Mouse (Mus musculus) kidney, postnatal 14 days (tissue): ENCODE data around the gene Sacm1l.
A peak's percentile ranks its signal among the peaks of the same experiment; 100 is the strongest.

Source experiments
- DNase-seq: peaks from one replicate; pipeline ENCODE4 v3.0.0; 2022; ENCODE audit warnings: mixed read lengths

Gene Sacm1l

DNA sequence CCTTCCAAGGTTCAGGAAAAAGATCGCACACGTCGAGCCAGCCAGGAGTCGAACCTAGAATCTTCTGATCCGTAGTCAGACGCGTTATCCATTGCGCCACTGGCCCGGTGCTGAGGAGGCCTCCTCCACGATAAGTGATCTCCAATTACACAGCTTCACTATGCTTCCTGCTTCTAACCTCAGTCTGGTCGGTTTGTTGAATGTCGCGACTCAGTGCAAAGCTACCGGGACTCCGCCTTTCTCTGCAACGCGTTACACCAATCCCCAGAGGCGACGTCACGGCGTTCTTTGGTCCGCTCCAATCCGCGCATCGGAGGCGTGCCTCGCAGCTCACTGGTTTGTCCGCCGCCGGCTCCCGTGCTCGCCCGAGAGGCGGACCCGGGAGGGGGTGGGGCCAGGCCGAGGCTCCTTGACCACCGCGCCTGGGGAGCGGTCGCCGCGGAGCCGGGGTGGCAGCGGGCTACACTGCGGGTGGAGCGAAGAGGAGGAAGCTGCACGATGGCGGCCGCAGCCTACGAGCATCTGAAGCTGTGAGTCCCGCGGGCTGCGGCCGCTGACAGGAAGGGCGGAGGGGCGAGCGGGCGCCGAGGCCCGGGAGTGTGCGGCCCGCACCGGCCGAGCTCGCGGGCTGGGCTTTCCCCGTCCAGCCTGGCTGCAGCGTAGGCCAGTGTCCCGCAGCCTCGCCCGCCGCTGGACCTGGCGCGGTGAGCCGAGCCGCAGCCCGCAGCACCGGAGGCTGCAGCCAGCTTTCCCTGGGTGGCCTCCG lies at the start of gene Sacm1l:
TSS of gene Sacm1l (plus strand) at position 368 of the 766 bp plus-strand sequence.
- DNase-seq = peak; percentile 100

DNA sequence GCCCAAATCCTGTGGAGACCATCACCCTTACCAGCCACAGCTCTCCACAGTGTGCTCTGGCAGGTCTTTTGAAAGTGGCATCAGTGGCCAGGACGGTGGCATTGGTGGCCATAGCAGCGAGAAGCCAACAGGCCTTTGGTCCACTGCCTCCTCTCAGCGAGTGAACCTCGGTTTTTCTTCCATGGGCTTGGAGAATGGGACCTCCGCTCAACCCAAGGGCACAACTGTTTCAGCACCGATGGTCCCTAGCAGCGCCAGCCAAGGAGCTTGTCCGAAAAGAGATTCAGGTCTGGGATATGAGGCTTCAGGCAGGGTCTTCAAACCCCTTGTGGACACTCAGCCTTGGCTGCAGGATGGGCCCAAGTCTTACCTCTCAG lies 49.7 kb upstream of the Sacm1l start:
- DNase-seq = no peak

- peak; percentile 15 for DNase-seq
Measured at GRCm38 (mm10) chr9:123480253-123480921, 49.2 kb upstream of the Sacm1l start.

DNA sequence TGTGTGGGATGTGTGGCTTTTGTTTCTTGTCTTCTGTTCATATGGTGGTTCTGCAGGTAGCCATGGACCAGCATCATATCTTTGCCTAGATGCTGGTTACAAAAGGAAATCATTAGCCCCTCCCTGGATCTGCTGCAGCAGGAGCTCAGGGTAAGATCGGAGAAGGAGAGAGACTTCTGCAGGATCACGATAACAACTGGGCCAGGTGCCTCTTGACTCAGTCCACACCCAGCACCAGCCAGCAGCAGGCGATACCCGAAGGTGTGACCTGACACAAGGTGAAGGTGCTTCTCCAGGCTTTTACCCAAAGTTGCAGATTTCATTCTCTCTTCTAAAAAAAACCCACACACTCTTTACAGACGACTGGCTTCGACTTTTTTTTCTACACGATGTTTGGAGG lies 48.4 kb upstream of the Sacm1l start:
- DNase-seq = no peak

DNA sequence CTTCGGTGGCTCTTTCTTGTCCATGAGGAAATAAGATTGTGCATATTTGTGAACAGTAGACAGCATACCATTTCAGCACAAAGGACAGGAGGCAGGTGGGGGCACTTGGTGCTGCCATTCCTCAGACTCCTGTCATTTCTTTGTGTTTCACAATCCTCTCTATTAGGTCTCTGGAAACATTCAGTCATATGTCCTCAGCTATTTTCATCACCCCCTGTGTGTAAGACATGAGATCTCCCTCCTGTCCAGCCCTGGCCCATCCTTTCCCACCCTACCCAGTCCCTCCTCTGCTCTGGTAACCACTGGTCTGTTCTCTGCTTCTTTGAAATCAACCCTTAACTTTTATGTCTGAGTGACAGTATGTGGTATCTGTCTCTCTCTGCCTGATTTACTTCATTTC lies 46.0 kb upstream of the Sacm1l start:
- no peak for DNase-seq

GRCm38 (mm10) chr9:123484830-123485229 lies 44.7 kb upstream of the Sacm1l start:
- no peak for DNase-seq

DNA sequence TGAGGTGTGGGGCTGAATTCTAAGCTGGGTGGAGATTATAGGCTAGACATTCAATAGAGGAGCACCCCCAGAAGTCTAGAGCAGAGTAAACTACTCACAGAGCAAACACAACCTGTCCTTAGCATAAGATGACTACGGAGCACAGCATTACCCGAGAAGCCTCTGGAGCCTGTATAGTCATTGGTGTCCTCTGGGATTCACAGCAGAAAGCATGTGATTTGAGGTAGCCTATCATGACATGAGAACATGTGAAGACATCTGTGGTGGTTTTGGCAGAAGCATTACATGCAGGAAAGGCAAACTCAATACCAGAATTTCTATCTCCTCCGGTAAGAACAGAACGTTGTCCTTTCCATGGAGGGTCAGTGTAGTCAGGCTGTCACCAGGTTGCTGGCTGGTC lies 44.0 kb upstream of the Sacm1l start:
- DNase-seq = no peak

- DNase-seq = no peak
Measured at GRCm38 (mm10) chr9:123486635-123487034, 42.9 kb upstream of the Sacm1l start.

GRCm38 (mm10) chr9:123489073-123489472 lies 40.5 kb upstream of the Sacm1l start:
- no peak for DNase-seq

GRCm38 (mm10) chr9:123489727-123490343 lies 39.7 kb upstream of the Sacm1l start:
- no peak for DNase-seq

GRCm38 (mm10) chr9:123490930-123491329 lies 38.6 kb upstream of the Sacm1l start:
- peak; percentile 20 for DNase-seq

DNA sequence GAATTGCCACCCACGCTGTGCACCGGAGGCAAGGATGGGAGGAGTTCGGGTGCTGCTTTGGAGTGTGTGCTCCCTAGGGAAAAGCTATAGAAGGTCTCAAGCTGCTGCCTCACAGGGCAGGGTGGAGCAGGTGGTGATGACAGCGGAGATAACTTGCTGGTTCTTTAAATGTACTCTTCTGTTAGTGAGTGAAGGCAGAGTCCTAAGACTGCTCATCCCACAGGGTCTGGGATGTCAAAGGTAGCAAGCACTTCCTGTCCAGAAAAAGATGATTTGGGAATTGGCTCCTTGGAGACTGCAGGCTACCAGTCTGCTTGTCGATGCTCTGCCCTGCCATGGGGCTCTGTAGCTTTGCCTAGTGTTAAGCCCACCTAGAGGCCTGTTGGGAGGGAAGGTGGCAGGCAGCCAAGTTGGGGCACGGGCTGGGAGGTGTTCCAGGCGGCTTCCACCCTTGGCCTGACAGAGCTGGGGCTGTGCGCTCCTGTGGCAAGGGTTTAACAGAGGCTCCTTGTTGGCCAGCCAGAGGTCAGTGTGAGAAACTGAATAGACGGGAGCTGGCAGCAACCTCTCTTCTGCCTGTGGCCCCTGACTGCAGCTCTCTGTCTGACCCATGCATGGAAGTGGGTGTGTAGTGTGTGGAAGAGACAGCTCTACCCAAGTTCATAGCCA lies 37.5 kb upstream of the Sacm1l start:
- DNase-seq = peak; percentile 68

DNA sequence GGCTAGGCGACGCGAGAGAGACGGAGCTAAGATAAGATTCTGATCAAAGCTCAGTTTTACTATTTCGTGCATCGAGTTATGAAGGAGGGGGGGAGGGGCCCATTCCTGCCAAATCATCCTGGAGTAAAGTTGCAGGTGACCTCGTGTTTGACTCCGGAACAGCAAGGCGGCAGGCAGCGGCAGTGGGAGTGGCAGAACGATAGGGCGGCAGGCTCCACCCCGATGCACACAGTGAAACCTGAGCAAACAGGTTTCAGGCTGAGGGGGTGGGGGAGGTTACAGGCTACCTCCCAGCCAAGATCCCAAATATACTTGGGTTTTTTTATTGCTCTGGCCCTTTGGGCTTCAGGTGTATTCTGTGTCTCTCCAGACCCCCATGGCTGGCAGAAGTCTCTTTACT lies 32.9 kb upstream of the Sacm1l start:
- DNase-seq = peak; percentile 55

DNA sequence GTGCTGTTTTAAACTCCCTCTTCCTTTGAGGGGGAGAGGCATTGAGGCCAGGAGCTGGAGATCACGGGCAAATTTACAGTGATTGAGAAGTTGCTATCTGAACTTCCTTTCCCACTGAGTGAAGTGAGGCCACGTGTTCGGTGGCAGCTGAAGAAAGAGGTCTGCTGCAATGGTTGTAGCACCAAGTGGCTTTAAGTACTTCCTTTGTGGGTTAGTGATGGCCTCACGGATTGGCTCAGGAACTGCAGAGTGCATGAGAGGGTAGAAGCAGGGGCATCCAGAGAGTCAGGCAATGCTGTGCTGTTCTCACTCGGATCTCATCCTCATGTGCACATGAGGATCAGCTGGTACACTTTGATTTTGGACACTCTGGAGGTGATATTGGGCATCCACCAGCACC lies 31.7 kb upstream of the Sacm1l start:
- no peak for DNase-seq

- DNase-seq = no peak
Measured at GRCm38 (mm10) chr9:123500480-123500879, 29.1 kb upstream of the Sacm1l start.

DNA sequence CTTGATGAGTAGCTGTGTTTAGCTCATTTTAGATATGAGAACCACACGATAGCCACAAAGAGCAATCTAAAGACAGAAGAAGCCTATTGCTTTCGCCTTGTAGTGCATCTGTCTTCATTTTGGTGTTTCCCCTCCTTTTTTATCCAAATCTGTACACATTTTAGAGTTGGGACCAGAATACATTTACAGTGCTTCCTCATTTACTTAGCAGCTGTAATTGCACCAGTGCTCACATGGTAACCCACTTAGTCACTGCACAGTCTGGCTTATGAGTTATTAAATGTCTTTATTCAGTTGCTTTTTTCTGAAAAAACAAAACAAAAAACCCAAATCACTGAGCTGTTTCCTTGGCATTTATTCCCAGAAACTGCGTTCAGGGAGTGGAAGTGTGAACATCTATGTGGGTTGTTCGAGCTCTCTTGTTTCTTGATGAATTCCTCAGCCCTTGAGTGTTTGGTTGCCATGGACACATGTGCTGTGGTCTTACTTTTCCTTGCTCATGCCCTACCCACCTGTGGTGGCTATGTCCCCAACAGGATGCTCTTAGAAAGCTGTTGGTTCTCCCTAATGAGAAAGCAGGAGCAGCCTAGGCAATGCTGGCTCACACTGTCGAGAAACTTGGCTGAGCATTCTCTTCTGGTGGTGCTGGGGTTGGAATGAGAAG lies 26.3 kb upstream of the Sacm1l start:
- no peak for DNase-seq

DNA sequence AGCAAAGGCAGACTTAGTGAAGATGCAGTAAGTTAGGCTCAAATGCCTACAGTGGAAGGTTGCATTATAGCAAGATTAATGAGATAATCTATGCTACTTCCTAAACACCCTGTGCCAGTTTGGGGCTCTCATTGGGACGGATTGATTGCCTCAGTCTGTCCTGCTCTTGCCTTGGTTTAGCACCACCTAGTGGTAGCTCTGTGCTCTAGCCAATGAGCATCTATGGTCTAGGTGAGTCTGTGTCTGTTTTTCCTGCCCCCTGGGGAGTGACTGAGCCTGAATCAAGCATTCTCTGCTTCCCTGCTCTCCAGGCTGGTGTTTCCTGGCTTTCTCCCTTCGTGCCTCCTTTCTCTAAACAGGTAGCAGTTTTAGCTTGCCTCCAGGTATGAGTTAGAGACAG lies 25.2 kb upstream of the Sacm1l start:
- DNase-seq = peak; percentile 76

- DNase-seq = peak; percentile 68
Measured at GRCm38 (mm10) chr9:123505598-123505997, 24.0 kb upstream of the Sacm1l start.

DNA sequence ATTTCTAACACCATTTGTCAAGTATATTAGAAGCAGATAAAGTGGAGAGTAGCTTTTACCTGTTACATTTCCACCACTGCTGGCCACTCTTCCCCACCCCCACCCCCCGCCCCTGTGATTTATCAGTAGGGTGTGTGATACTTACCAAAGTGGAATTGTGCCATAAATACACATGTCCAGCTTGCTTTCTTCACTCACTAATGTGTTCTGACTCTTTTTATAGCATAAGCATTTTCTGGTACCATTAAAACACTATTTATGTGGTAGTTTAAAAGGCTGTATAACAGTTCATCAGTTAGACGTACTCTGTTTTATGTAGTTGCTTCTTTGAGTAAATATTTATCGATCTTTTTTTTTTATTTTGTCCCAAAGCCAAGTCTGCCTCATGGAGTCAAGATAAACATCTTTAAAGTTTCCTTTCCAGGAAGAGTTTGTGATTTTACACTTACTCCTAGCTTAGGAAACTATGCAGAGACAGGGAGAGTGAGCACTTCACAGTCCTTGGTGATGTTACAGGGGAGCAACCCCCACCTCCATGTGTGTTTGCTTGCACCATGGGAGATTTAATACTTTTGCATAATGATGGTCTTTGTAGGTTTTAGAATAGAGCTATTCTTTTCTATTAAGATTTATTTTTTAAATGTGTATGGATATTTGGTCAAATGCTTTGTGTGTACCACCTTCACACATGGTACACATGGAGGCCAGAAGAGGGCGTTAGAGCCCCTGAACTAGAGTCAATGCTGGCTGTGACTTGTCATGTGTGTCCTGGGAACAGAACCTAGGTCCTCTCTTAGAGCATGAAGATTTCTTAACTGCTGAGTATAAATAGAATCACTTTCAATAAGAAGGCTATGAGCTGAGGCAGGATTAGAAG lies 23.1 kb upstream of the Sacm1l start:
- DNase-seq = no peak

GRCm38 (mm10) chr9:123507380-123507779 lies 22.2 kb upstream of the Sacm1l start:
- DNase-seq = no peak

DNA sequence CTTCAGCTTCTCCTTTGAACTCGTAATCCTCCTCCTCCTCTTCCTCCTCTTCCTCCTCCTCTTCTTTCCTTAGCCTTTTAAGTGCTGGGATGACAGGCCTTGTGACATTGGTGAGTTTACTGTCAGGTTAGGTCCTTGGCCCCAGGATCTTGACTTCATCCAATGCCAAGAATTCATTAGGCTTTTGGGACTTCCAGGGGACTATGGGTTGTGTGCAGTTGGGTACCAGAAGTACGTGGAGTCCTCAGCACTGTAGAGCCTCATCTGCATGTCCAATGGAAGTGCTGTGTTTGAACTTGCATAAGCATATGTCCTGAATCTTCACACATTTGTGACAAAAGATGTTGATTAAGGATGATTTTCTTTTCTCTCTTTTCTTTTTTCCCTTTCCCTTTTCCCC lies 20.6 kb upstream of the Sacm1l start:
- no peak for DNase-seq
